Mouse (Mus musculus) testis, adult 2 months (tissue): ENCODE measurements at regions not wholly inside any gene's neighbourhood (a gene's known extent, or its start where the extent isn't known, plus 50 kb on each side); places are given as distances from the start of the nearest gene placed in this dataset.
A peak's percentile ranks its signal among the peaks of the same experiment; 100 is the strongest.

Source experiments
- H3K27ac ChIP-seq: fragments of 200-500 bp; 2 replicates; pipeline ENCODE4 v1.5.1; 2012; ENCODE audit warnings: low read depth, low read length; ENCODE audit not compliant: control insufficient read depth, insufficient read depth
- H3K27me3 ChIP-seq: fragments of 200-500 bp; 2 replicates; pipeline ENCODE4 v1.6.1; 2012; ENCODE audit warnings: mild to moderate bottlenecking, low read length, moderate library complexity; ENCODE audit not compliant: control insufficient read depth, insufficient read depth
- H3K36me3 ChIP-seq: fragments of 200-500 bp; 2 replicates; pipeline ENCODE4 v1.6.1; 2012; ENCODE audit warnings: mild to moderate bottlenecking, low read length; ENCODE audit not compliant: control insufficient read depth, insufficient read depth
- H3K4me1 ChIP-seq: fragments of 200-500 bp; 2 replicates; pipeline ENCODE4 v1.6.1; 2012; ENCODE audit warnings: low read length; ENCODE audit not compliant: control insufficient read depth, insufficient read depth
- H3K4me3 ChIP-seq: fragments of 200-500 bp; 2 replicates; pipeline ENCODE4 v1.5.1; 2012; ENCODE audit warnings: low read depth, mild to moderate bottlenecking, low read length, moderate library complexity, mixed read lengths; ENCODE audit not compliant: control insufficient read depth
- CTCF ChIP-seq: fragments of 200-500 bp; IDR thresholded peaks from 2 replicates; pipeline ENCODE4 v1.5.1; 2012; ENCODE audit warnings: low read depth, mild to moderate bottlenecking, inconsistent platforms, low read length, moderate library complexity; ENCODE audit not compliant: control insufficient read depth, insufficient read depth, insufficient replicate concordance
- POLR2A ChIP-seq: fragments of 200-500 bp; IDR thresholded peaks from 2 replicates; pipeline ENCODE4 v1.6.1; 2012; ENCODE audit warnings: low read depth, mild to moderate bottlenecking, inconsistent platforms, low read length, moderate library complexity; ENCODE audit not compliant: control insufficient read depth

GRCm38 (mm10) chr3:38102985-38103384, 378.7 kb upstream of the Gm5148 start:
- no peaks in the 10 kb centered on the region for H3K4me1 ChIP-seq
- H3K27me3 ChIP-seq: no peaks in the 10 kb centered on the region
- H3K4me3 ChIP-seq: no peak overlapping the region
- TF ChIP-seq CTCF (no peak), POLR2A (no peak)
- no peaks in the 10 kb centered on the region for H3K36me3 ChIP-seq
- H3K27ac ChIP-seq: no peak overlapping the region

DNA sequence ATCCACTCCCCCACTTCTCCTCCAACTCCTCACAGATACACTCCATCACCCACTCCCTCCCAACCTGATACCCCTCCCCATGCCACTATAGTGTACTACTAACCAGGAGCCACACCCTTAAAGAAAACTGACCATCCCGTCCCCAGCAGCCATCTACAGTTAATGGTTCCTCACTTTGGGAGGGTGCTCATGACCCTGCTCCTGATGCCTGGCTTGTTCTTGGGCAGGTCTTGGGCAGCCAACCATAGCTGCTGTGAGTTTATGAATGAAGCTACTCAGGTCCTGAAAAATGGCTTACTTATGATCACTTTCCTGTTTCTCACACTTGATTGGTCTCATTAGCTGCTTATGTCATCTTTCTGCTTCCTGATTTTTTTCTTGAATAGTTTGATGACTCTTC, 377.9 kb upstream of the Gm5148 start:
- Histone ChIP-seq H3K36me3 (no peaks in the 10 kb centered on the region), H3K27ac (no peak overlapping the region)
- TF ChIP-seq CTCF: no peak
- no peak for TF ChIP-seq POLR2A

DNA sequence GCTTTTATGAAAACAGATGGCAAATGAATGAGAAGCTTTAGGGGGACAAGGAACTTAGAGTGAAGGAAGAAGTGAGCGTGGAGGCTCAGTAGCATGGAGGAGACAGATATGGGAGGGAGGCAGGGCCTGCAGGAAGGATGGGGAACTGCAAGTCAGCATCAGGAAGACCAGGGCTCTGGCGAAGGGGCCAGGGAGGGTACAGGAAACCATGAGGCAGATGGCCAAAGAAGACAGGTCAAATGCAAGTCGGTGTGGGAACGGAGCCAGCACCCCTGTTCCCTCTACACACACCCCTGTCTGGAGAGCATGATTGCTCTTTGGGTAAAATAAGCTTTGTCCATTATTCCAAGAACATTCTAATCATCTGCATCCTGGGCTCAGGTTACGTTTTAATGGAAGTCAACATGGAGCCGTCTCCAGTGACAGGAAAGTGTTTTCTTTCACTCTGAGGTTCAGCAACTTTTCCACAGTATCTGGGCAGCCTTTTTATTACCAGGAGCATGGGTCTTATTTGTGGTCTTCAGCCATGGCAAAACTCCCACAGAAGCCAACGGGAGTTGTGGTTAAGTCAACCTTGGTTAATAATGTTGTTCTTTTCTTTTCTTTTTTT, 370.2 kb upstream of the Gm5148 start:
- Histone ChIP-seq H3K36me3 (no peaks in the 10 kb centered on the region), H3K4me1 (no peaks in the 10 kb centered on the region), H3K4me3 (no peak overlapping the region), H3K27me3 (no peaks in the 10 kb centered on the region), H3K27ac (no peak overlapping the region)
- TF ChIP-seq CTCF (peak; percentile 10; the same call in 1 of the 2 replicates), POLR2A (no peak)

More for the DNA sequence above, 377.9 kb upstream of the Gm5148 start:
- H3K4me1 ChIP-seq: no peaks in the 10 kb centered on the region
- H3K27me3 ChIP-seq: no peaks in the 10 kb centered on the region
- H3K4me3 ChIP-seq: no peak overlapping the region

GRCm38 (mm10) chr3:38084548-38084947, 360.3 kb upstream of the Gm5148 start:
- Histone ChIP-seq H3K4me3 (no peak overlapping the region), H3K36me3 (no peaks in the 10 kb centered on the region)

GRCm38 (mm10) chr3:38082386-38082785, 358.1 kb upstream of the Gm5148 start:
- Histone ChIP-seq H3K27me3 (no peaks in the 10 kb centered on the region), H3K4me1 (peaks cover 4% of the 10 kb centered on the region), H3K36me3 (no peaks in the 10 kb centered on the region), H3K27ac (no peak overlapping the region), H3K4me3 (peak overlapping the region; percentile 36)
- TF ChIP-seq POLR2A (no peak), CTCF (no peak)

More at GRCm38 (mm10) chr3:38084548-38084947, 360.3 kb upstream of the Gm5148 start:
- no peak overlapping the region for H3K27ac ChIP-seq
- peaks cover 4% of the 10 kb centered on the region for H3K4me1 ChIP-seq
- no peak for TF ChIP-seq POLR2A
- no peak for TF ChIP-seq CTCF
- no peaks in the 10 kb centered on the region for H3K27me3 ChIP-seq

GRCm38 (mm10) chr3:38076835-38077234, 352.5 kb upstream of the Gm5148 start:
- Histone ChIP-seq H3K27ac (no peak overlapping the region), H3K4me1 (no peaks in the 10 kb centered on the region), H3K27me3 (no peaks in the 10 kb centered on the region), H3K36me3 (no peaks in the 10 kb centered on the region), H3K4me3 (no peak overlapping the region)
- TF ChIP-seq CTCF: no peak
- TF ChIP-seq POLR2A: no peak

DNA sequence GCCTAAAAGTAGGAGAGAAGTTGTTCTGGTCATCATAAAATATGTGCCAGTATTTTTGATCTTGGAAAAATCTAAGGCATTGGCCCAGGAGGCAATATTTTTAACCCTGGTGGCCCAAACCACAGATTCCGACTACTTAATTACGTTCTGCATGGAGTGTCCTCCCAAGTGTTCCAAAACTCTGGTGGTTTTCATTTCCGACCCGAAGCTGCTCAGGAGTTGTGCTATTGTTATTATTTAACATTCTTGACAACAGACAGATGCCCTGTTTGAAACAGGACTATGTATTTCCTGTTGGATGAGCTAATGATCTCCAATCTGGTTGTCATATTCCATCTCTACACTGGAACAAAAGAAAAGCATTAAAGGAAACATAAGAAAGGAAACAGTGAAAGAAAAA, 349.7 kb upstream of the Gm5148 start:
- no peaks in the 10 kb centered on the region for H3K36me3 ChIP-seq
- no peaks in the 10 kb centered on the region for H3K4me1 ChIP-seq
- H3K4me3 ChIP-seq: no peak overlapping the region
- TF ChIP-seq CTCF: no peak
- no peak for TF ChIP-seq POLR2A
- H3K27ac ChIP-seq: no peak overlapping the region
- no peaks in the 10 kb centered on the region for H3K27me3 ChIP-seq
